Mouse (Mus musculus) C2C12 (cell line): ENCODE results near the gene 9930111J21Rik2.
"Not testable (repeated sequence)": the region's sequence is repeated elsewhere in the genome, so short reads cannot be mapped to it uniquely, and the experiment has no call there.

ENCODE experiments used
- CEBPB ChIP-seq: IDR thresholded peaks from one replicate; pipeline ENCODE4 v1.6.1; 2011; ENCODE audit warnings: low read depth, mild to moderate bottlenecking, control low read depth, moderate library complexity
- CTCF ChIP-seq: IDR thresholded peaks from one replicate; pipeline ENCODE4 v1.5.1; 2011; ENCODE audit not compliant: control insufficient read depth, insufficient read depth, insufficient read length
- MAX ChIP-seq: IDR thresholded peaks from one replicate; pipeline ENCODE4 v1.6.1; 2011; ENCODE audit warnings: mild to moderate bottlenecking, control low read depth
- USF1 ChIP-seq: IDR thresholded peaks from one replicate; pipeline ENCODE4 v1.6.1; 2011; ENCODE audit warnings: low read depth, mild to moderate bottlenecking, control low read depth, moderate library complexity

DNA sequence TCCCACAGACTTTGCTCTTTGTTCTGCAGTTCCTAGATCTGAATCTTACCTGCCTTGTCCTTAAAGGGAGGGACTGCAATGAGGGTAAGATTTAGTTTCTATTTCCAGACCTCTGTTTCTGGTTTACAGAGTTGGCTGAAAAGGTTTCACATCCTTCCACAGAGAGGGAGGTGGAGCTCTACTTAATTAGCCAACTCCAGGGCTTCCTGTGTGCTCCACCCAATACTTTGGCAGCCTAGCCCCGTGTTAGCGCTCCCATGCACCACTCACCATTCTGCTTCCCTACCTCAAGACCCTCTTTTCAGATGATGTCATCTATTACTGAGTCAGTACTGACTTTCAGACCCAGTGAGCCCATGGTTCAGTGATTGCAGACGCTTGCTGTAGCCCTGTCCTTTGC, 71.8 kb downstream of the 9930111J21Rik2 start, which contains the start of gene 9930111J21Rik1:
- TF ChIP-seq CTCF, CEBPB, USF1, MAX: not testable (repeated sequence)
